Mouse (Mus musculus) heart, adult 9 months (tissue): Measurements from ENCODE around the gene Serpinb1a.
A peak's percentile ranks its signal among the peaks of the same experiment; 100 is the strongest.

ENCODE experiments used
- DNase-seq, 2 experiments: peaks; one replicate each; pipeline ENCODE4 v3.0.0; 2022; ENCODE audit warnings: low spot score in 2 of 2

The Serpinb1a gene

GRCm38 (mm10) chr13:32839314-32839713 is 11.7 kb downstream of the Serpinb1a start:
- DNase-seq = no peak

GRCm38 (mm10) chr13:32834513-32834912 is 16.5 kb downstream of the Serpinb1a start:
- no peak for DNase-seq

- no peak for DNase-seq
Observed at GRCm38 (mm10) chr13:32833237-32833636, 17.7 kb downstream of the Serpinb1a start.

GRCm38 (mm10) chr13:32832776-32833175 is 18.2 kb downstream of the Serpinb1a start:
- no peak for DNase-seq

- no peak for DNase-seq
Observed at GRCm38 (mm10) chr13:32831505-32832273, 19.3 kb downstream of the Serpinb1a start.

GRCm38 (mm10) chr13:32828886-32829285 is 22.1 kb downstream of the Serpinb1a start:
- DNase-seq = no peak

- peak in 1 of 2 experiments; percentile 29 for DNase-seq
Observed at GRCm38 (mm10) chr13:32827951-32828350, 23.0 kb downstream of the Serpinb1a start.

- no peak for DNase-seq
Observed at GRCm38 (mm10) chr13:32827111-32827822, 23.7 kb downstream of the Serpinb1a start.

- no peak for DNase-seq
Observed at GRCm38 (mm10) chr13:32825546-32825945, 25.4 kb downstream of the Serpinb1a start.

- no peak for DNase-seq
Observed at GRCm38 (mm10) chr13:32824377-32825330, 26.3 kb downstream of the Serpinb1a start.

- no peak for DNase-seq
Observed at GRCm38 (mm10) chr13:32823126-32823525, 27.9 kb downstream of the Serpinb1a start.

- DNase-seq = no peak
Observed at GRCm38 (mm10) chr13:32821671-32822070, 29.3 kb downstream of the Serpinb1a start.

- DNase-seq = no peak
Observed at GRCm38 (mm10) chr13:32819926-32820325, 31.1 kb downstream of the Serpinb1a start.

GRCm38 (mm10) chr13:32819241-32819640 is 31.7 kb downstream of the Serpinb1a start:
- DNase-seq = no peak

GRCm38 (mm10) chr13:32807624-32808023 is 43.4 kb downstream of the Serpinb1a start:
- DNase-seq = no peak

- DNase-seq = no peak
Observed at GRCm38 (mm10) chr13:32806820-32807219, 44.2 kb downstream of the Serpinb1a start.

- DNase-seq = no peak
Observed at GRCm38 (mm10) chr13:32803701-32804345, 47.2 kb downstream of the Serpinb1a start.

GRCm38 (mm10) chr13:32802259-32803081 is 48.5 kb downstream of the Serpinb1a start, which contains the start of gene D930007J09Rik:
D930007J09Rik (minus strand) TSS chr13:32802849.
- DNase-seq = peak; percentile 35 to 51

GRCm38 (mm10) chr13:32801693-32802221 is 49.2 kb downstream of the Serpinb1a start, which contains the start of gene Wrnip1:
Wrnip1 (plus strand) TSS chr13:32802038.
- peak; percentile 98 to 99 for DNase-seq

GRCm38 (mm10) chr13:32800859-32801258 is 50.1 kb downstream of the Serpinb1a start:
- DNase-seq = no peak
